ENCODE assay signal across 8 mouse cellular contexts in genomic region chr1:82641316-82641987, GRCm38 (mm10). TPM values are rescaled to one million over a fixed set of nuclear protein-coding genes. Genes with fewer than 3 reads are reported as not detected.
DNase-seq lines count a peak whose midpoint lies in the region; ATAC-seq and TF ChIP-seq lines count a peak whose summit lies in the region.

No protein-coding gene starts in this region.

- no peak overlapping the region for H3K4me3 ChIP-seq in E14TG2a.4 (replicated peaks; ENCODE audit: low read length)
- peak overlapping the region; percentile 38 for H3K4me3 ChIP-seq in forebrain, embryonic 10.5 days
- peak overlapping the region; percentile 49 for H3K4me3 ChIP-seq in heart, embryonic 16.5 days (ENCODE audit: low read length)
- peak overlapping the region; percentile 26 for H3K4me3 ChIP-seq in liver, postnatal 0 days (ENCODE audit: low read depth, low read length)

- TF ChIP-seq POLR2A in brain, embryonic 14.5 days (IDR thresholded peaks at IDR 0.05; ENCODE audit: borderline replicate concordance, extremely low read depth, insufficient read depth, insufficient read length, poor library complexity, severe bottlenecking): no peak

- ATAC-seq in heart, embryonic 16.5 days (replicated peaks; ENCODE audit: extremely low read depth, insufficient read depth, low FRiP score): no peak
- no peak for ATAC-seq in liver, postnatal 0 days

- TF ChIP-seq EP300 in liver, postnatal 0 days (IDR thresholded peaks at IDR 0.05; ENCODE audit: low read depth): no peak

- no peaks in the 10 kb centered on the region for H3K4me1 ChIP-seq in E14TG2a.4 (replicated peaks; ENCODE audit: low read depth, low read length)
- no peaks in the 10 kb centered on the region for H3K4me1 ChIP-seq in forebrain, embryonic 10.5 days
- no peaks in the 10 kb centered on the region for H3K4me1 ChIP-seq in heart, embryonic 16.5 days (ENCODE audit: control insufficient read depth, insufficient read depth, low read length)
- peaks cover 3% of the 10 kb centered on the region for H3K4me1 ChIP-seq in liver, postnatal 0 days (ENCODE audit: insufficient read depth)

- WGBS in forebrain, embryonic 10.5 days: 42% methylated on average over 18 of the region's 18 CpGs
- WGBS in heart, embryonic 16.5 days: 31% methylated on average over 18 of the region's 18 CpGs
- WGBS in liver, postnatal 0 days (ENCODE audit: insufficient replicate concordance): 28% methylated on average over 18 of the region's 18 CpGs

- H3K27me3 ChIP-seq in E14TG2a.4 (ENCODE audit: insufficient read depth, low read length): 0 out of 2 replicates have a peak, but pooled peaks cover 2% of the 10 kb centered on the region
- no peaks in the 10 kb centered on the region for H3K27me3 ChIP-seq in forebrain, embryonic 10.5 days (ENCODE audit: poor library complexity, severe bottlenecking)
- H3K27me3 ChIP-seq in heart, embryonic 16.5 days (ENCODE audit: control insufficient read depth, insufficient read depth, low read length): 0 out of 2 replicates have a peak, but pooled peaks cover 2% of the 10 kb centered on the region
- H3K27me3 ChIP-seq in liver, postnatal 0 days (ENCODE audit: insufficient read depth, low read length): no peaks in the 10 kb centered on the region

- DNase-seq in brain, embryonic 14.5 days (ENCODE audit: low read depth): peak; percentile 86
- peak; percentile 71 for DNase-seq in forebrain, embryonic 10.5 days (ENCODE audit: extremely low spot score, low spot score)
- DNase-seq in layer of hippocampus, adult 11-12 months (ENCODE audit: low spot score): peak; percentile 74
- peak; percentile 85 for DNase-seq in liver, postnatal 0 days
- peak; percentile 29 for DNase-seq in ovary, adult 18-20 months (ENCODE audit: low spot score)
- DNase-seq in thymus, postnatal 14 days: peak; percentile 55

- no peak overlapping the region for H3K27ac ChIP-seq in forebrain, embryonic 10.5 days
- no peak overlapping the region for H3K27ac ChIP-seq in heart, embryonic 16.5 days (ENCODE audit: low read length)
- H3K27ac ChIP-seq in liver, postnatal 0 days (ENCODE audit: low read depth): no peak overlapping the region

- H3K9me3 ChIP-seq in E14TG2a.4 (ENCODE audit: low read length): no peaks in the 10 kb centered on the region
- H3K9me3 ChIP-seq in forebrain, embryonic 10.5 days: no peaks in the 10 kb centered on the region
- H3K9me3 ChIP-seq in heart, embryonic 16.5 days (replicated peaks; ENCODE audit: control insufficient read depth, low read length): no peaks in the 10 kb centered on the region
- H3K9me3 ChIP-seq in liver, postnatal 0 days (ENCODE audit: low read length): no peaks in the 10 kb centered on the region

- peak; percentile 98 for TF ChIP-seq CTCF in E14TG2a.4 (conservative IDR thresholded peaks at IDR 0.05; ENCODE audit: low read length)
- TF ChIP-seq CTCF in brain, embryonic 14.5 days (IDR thresholded peaks at IDR 0.05; ENCODE audit: borderline replicate concordance, extremely low read depth, insufficient read depth, insufficient read length): peak; percentile 94
- TF ChIP-seq CTCF in liver, postnatal 0 days (IDR thresholded peaks at IDR 0.05; ENCODE audit: low read depth): peak; percentile 94

- H3K36me3 ChIP-seq in E14TG2a.4 (ENCODE audit: insufficient read depth, low read length): no peaks in the 10 kb centered on the region
- H3K36me3 ChIP-seq in forebrain, embryonic 10.5 days (replicated peaks): no peaks in the 10 kb centered on the region
- no peaks in the 10 kb centered on the region for H3K36me3 ChIP-seq in heart, embryonic 16.5 days (ENCODE audit: control insufficient read depth, insufficient read depth)
- H3K36me3 ChIP-seq in liver, postnatal 0 days (replicated peaks; ENCODE audit: insufficient read depth, low read length): no peaks in the 10 kb centered on the region

- peak overlapping the region; percentile 68 for H3K4me2 ChIP-seq in heart, embryonic 16.5 days (ENCODE audit: low read depth, low read length)
- peak overlapping the region; percentile 66 for H3K4me2 ChIP-seq in liver, postnatal 0 days (ENCODE audit: low read depth, low read length)

- peak overlapping the region; percentile 34 for H3K9ac ChIP-seq in heart, embryonic 16.5 days (ENCODE audit: low read length)
- no peak overlapping the region for H3K9ac ChIP-seq in liver, postnatal 0 days (replicated peaks)

RNA-seq across cellular contexts. Expression of gene Col4a3, which starts 54.7 kb away (rescaled TPM):
- 0.14 and 0.25 TPM in 2 replicates for polyA plus RNA-seq in brain, embryonic 14.5 days (2012; rRNA removed)
- 0.04 and 0.10 TPM in 2 replicates for polyA plus RNA-seq in forebrain, embryonic 10.5 days (2016; fragmentation: Nextera tagmentation; extraction: Ambion mirVana)
- 0.59 and 0.95 TPM in 2 replicates for polyA plus RNA-seq in heart, embryonic 16.5 days (2015; fragmentation: Nextera tagmentation; extraction: Ambion mirVana)
- polyA plus RNA-seq in liver, postnatal 0 days (2015; fragmentation: Nextera tagmentation; extraction: Ambion mirVana): 0.22 and 0.27 TPM in 2 replicates

RNA-seq across cellular contexts. Expression of gene Col4a4, which starts 54.8 kb away (rescaled TPM):
- polyA plus RNA-seq in brain, embryonic 14.5 days (2012; rRNA removed): 0.34 TPM in 2 replicates
- polyA plus RNA-seq in forebrain, embryonic 10.5 days (2016; fragmentation: Nextera tagmentation; extraction: Ambion mirVana): 0.05 and 0.06 TPM in 2 replicates
- 0.67 and 1.4 TPM in 2 replicates for polyA plus RNA-seq in heart, embryonic 16.5 days (2015; fragmentation: Nextera tagmentation; extraction: Ambion mirVana)
- 0.28 and 0.31 TPM in 2 replicates for polyA plus RNA-seq in liver, postnatal 0 days (2015; fragmentation: Nextera tagmentation; extraction: Ambion mirVana)

Comparison
In these comparisons a context has a peak if more than half of its experiments do, and no peak if none do; other contexts are left out.
1. DNase-seq: peak in every context shown above with its lines; median percentile 86 in brain, embryonic 14.5 days; 85 in liver, postnatal 0 days; 74 in layer of hippocampus, adult 11-12 months; 71 in forebrain, embryonic 10.5 days; 55 in thymus, postnatal 14 days; 29 in ovary, adult 18-20 months.